Mouse (Mus musculus): ENCODE data around the gene Gm49601.

Gm49601 gene

GRCm38 (mm10) chr16:18626376-18626878 is at the start of gene Gm49601:
Gene Gm49601 (minus strand): TSS chr16:18626427.
- peak; percentile 68 to 72 for DNase-seq (ENCODE audit: low spot score in 2 of 2)

GRCm38 (mm10) chr16:18673005-18673404 is 46.8 kb upstream of the Gm49601 start:
- no peak for DNase-seq (ENCODE audit: low spot score in 2 of 2)

GRCm38 (mm10) chr16:18672027-18672426 is 45.8 kb upstream of the Gm49601 start:
- no peak for DNase-seq (ENCODE audit: low spot score in 2 of 2)

GRCm38 (mm10) chr16:18669914-18670313 is 43.7 kb upstream of the Gm49601 start:
- DNase-seq (ENCODE audit: low spot score in 2 of 2) = no peak

GRCm38 (mm10) chr16:18658597-18658996 is 32.4 kb upstream of the Gm49601 start:
- no peak for DNase-seq (ENCODE audit: low spot score in 2 of 2)

GRCm38 (mm10) chr16:18655372-18656098 is 29.3 kb upstream of the Gm49601 start:
- peak in 1 of 2 experiments; percentile 18 for DNase-seq (ENCODE audit: low spot score in 2 of 2)

GRCm38 (mm10) chr16:18653290-18654160 is 27.3 kb upstream of the Gm49601 start:
- DNase-seq (ENCODE audit: low spot score in 2 of 2) = no peak

- DNase-seq (ENCODE audit: low spot score in 2 of 2) = no peak
Measured at GRCm38 (mm10) chr16:18649126-18649525, 22.9 kb upstream of the Gm49601 start.

- no peak for DNase-seq (ENCODE audit: low spot score in 2 of 2)
Measured at GRCm38 (mm10) chr16:18645329-18645728, 19.1 kb upstream of the Gm49601 start.

GRCm38 (mm10) chr16:18644485-18644884 is 18.3 kb upstream of the Gm49601 start:
- no peak for DNase-seq (ENCODE audit: low spot score in 2 of 2)

- DNase-seq (ENCODE audit: low spot score in 2 of 2) = no peak
Measured at GRCm38 (mm10) chr16:18643406-18643998, 17.3 kb upstream of the Gm49601 start.

GRCm38 (mm10) chr16:18642897-18643296 is 16.7 kb upstream of the Gm49601 start:
- DNase-seq (ENCODE audit: low spot score in 2 of 2) = no peak

GRCm38 (mm10) chr16:18642291-18642690 is 16.1 kb upstream of the Gm49601 start:
- no peak for DNase-seq (ENCODE audit: low spot score in 2 of 2)

- no peak for DNase-seq (ENCODE audit: low spot score in 2 of 2)
Measured at GRCm38 (mm10) chr16:18639382-18639929, 13.2 kb upstream of the Gm49601 start.

GRCm38 (mm10) chr16:18638396-18638795 is 12.2 kb upstream of the Gm49601 start:
- no peak for DNase-seq (ENCODE audit: low spot score in 2 of 2)

GRCm38 (mm10) chr16:18636804-18637203 is 10.6 kb upstream of the Gm49601 start:
- no peak for DNase-seq (ENCODE audit: low spot score in 2 of 2)

GRCm38 (mm10) chr16:18636401-18636800 is 10.2 kb upstream of the Gm49601 start:
- DNase-seq (ENCODE audit: low spot score in 2 of 2) = no peak

GRCm38 (mm10) chr16:18633333-18633732 is 7.1 kb upstream of the Gm49601 start:
- DNase-seq (ENCODE audit: low spot score in 2 of 2) = no peak

GRCm38 (mm10) chr16:18632816-18633215 is 6.6 kb upstream of the Gm49601 start:
- DNase-seq (ENCODE audit: low spot score in 2 of 2) = no peak

- no peak for DNase-seq (ENCODE audit: low spot score in 2 of 2)
Measured at GRCm38 (mm10) chr16:18632059-18632458, 5.8 kb upstream of the Gm49601 start.

- DNase-seq (ENCODE audit: low spot score in 2 of 2) = no peak
Measured at GRCm38 (mm10) chr16:18631141-18631540, 4.9 kb upstream of the Gm49601 start.

- DNase-seq (ENCODE audit: low spot score in 2 of 2) = no peak
Measured at GRCm38 (mm10) chr16:18630291-18630690, 4.1 kb upstream of the Gm49601 start.
